Mouse (Mus musculus): ENCODE results near the gene Ceacam16. TPM values are rescaled to one million over a fixed set of nuclear protein-coding genes. Genes with fewer than 3 reads are reported as not detected.

The Ceacam16 gene
- polyA plus RNA-seq, 1 experiment: not detected

DNA sequence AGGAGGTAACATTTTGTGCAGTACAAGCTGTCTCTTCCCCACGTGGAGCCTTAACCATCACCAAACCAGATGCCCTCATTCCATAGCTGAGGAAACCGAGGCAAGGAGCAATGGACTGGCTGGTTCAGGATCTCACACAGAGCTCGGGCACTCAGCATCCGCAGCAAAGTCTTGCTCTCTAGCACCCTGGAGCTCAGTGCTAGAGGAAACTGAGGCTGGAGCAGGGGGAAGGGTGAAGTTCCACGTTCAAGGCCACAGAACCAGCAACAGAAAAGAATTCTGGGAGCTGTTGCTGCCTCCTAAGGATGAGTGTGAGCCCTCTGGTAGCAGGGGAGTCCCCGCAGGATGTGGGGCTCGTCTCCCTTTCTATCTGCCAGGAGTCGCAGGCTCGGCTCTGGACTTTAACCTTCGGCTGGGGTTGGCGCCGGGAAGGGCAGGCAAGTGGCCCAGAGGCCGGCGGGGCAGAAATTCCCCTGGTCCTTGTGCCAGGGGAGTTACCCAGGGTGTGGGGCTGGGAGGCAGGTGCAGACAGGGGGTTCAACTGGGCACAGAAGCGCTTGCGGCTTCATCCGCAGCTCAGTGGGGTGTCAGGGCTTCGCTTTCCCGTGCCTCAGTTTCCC, 18.1 kb downstream of the Ceacam16 start:
- no peak for DNase-seq (ENCODE audit: low read depth)
- TF ChIP-seq POLR2A (IDR thresholded peaks at IDR 0.05; ENCODE audit: borderline replicate concordance, extremely low read depth, insufficient read depth, insufficient read length, poor library complexity, severe bottlenecking) (no peak), CTCF (IDR thresholded peaks at IDR 0.05; ENCODE audit: borderline replicate concordance, extremely low read depth, insufficient read depth, insufficient read length) (no peak)

DNA sequence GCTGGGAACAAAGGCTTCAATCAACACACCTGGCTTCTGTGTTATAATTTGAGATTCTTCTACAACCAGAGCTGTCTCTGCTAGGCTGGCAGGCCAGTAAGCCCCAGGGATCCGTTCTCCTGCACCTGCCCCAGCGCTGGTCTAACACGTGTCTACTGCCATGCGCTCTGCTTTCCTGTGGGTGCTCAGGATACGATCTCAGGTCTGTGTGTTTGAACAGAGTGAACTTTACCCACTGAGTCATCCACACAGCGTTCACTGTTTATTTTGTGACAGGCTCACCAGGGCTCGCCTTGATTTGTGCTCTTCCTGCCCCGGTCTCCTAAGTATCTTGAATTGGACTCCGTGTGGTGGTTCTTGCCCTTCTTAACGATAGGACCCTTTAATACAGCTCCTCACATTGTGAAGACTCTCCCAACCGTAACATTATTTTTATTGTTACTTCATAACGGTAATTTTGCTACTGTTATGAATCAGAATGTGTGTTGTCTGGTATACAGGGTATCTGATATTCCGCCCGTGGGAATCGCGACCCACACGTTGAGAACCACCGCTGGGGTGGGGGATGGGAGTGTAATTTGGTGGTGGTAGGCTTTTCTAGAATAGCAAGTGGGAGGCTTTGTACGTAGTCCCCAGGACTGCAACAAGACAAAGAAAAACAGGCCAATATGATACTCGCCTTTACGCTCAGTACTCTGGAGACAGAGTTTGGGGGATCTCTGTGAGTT, 19.2 kb downstream of the Ceacam16 start:
- no peak for DNase-seq (ENCODE audit: low read depth)
- TF ChIP-seq POLR2A (IDR thresholded peaks at IDR 0.05; ENCODE audit: borderline replicate concordance, extremely low read depth, insufficient read depth, insufficient read length, poor library complexity, severe bottlenecking) (no peak), CTCF (IDR thresholded peaks at IDR 0.05; ENCODE audit: borderline replicate concordance, extremely low read depth, insufficient read depth, insufficient read length) (no peak)

DNA sequence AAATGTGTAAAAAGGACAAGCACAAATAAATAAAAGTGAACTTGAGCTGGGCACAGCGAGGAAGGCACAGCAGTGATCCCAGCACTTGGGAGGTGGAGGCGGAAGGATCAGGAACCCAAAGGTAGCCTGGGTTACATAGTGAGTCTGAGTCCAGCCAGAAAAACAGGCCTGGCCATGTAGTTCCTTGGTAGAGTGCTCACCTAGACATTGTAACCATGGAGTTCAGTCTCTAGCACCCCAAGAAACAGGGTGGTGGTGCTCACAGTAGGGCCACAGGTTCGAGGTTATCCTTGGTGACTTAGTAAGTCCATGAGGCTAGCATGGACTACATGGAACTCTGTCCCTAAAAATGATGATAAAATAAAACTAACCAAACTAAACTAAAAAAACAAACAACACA, 20.2 kb downstream of the Ceacam16 start:
- no peak for DNase-seq (ENCODE audit: low read depth)
- TF ChIP-seq CTCF (IDR thresholded peaks at IDR 0.05; ENCODE audit: borderline replicate concordance, extremely low read depth, insufficient read depth, insufficient read length) (no peak), POLR2A (IDR thresholded peaks at IDR 0.05; ENCODE audit: borderline replicate concordance, extremely low read depth, insufficient read depth, insufficient read length, poor library complexity, severe bottlenecking) (no peak)

DNA sequence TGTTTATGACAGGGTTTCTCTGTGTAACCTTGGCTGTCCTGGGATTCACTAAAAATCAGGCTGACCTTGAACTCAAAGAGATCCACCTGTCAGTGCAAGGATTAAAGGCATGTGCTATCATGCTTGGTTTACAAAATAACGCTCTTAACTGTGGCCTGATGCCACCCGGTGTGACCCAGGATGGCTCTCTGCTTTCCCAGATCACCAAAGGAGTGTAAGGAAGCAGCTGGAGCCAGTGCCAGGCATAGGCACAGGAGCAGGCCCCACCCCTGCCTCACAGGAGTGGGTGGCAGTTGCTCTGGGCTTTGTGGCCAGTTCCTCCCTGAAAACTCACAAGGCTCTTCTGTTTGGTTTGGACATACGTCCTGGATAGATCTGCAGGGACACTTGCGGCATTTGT, 20.7 kb downstream of the Ceacam16 start:
- no peak for TF ChIP-seq POLR2A (IDR thresholded peaks at IDR 0.05; ENCODE audit: borderline replicate concordance, extremely low read depth, insufficient read depth, insufficient read length, poor library complexity, severe bottlenecking)
- no peak for TF ChIP-seq CTCF (IDR thresholded peaks at IDR 0.05; ENCODE audit: borderline replicate concordance, extremely low read depth, insufficient read depth, insufficient read length)
- DNase-seq (ENCODE audit: low read depth): no peak

DNA sequence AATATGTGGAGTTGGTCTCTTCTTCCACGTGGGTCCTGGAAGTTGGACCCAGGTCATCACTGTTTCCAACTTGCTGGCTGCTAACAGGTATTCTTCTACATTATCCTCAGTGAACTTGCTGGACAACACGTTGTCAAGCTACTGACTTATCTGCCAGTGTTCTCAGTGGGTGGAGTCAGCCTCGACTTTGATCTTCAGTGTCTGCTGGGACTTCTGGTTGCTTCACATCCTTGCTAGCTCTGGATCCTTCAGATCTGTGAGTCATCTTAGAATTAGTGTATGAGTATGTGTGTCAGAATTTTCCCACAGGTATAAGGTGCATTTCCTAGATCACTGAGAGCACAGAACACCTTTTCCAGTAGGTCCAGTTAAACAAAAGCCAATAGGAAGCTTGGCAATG, 24.3 kb downstream of the Ceacam16 start:
- TF ChIP-seq POLR2A (IDR thresholded peaks at IDR 0.05; ENCODE audit: borderline replicate concordance, extremely low read depth, insufficient read depth, insufficient read length, poor library complexity, severe bottlenecking): no peak
- no peak for TF ChIP-seq CTCF (IDR thresholded peaks at IDR 0.05; ENCODE audit: borderline replicate concordance, extremely low read depth, insufficient read depth, insufficient read length)
- DNase-seq (ENCODE audit: low read depth): no peak

DNA sequence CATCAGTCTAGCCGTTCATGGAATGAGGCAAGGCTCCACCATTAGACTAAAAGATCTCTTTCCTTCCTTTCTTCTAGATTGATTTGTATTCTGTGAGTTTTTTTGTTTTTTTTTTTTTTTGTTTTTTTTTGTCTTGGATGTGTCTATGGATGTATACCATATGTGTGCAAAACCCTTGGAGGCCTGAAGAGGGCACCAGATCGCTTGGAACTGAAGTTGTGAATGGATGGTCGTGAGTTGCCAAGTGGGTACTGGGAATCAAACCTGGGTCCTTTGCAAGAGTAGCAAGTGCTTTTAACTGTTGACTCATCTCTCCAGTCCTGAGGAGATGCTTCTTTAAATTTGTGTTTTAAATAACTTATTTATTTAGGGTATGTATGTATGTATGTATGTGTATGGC, 27.0 kb downstream of the Ceacam16 start:
- no peak for TF ChIP-seq CTCF (IDR thresholded peaks at IDR 0.05; ENCODE audit: borderline replicate concordance, extremely low read depth, insufficient read depth, insufficient read length)
- TF ChIP-seq POLR2A (IDR thresholded peaks at IDR 0.05; ENCODE audit: borderline replicate concordance, extremely low read depth, insufficient read depth, insufficient read length, poor library complexity, severe bottlenecking): no peak
- DNase-seq (ENCODE audit: low read depth): no peak

DNA sequence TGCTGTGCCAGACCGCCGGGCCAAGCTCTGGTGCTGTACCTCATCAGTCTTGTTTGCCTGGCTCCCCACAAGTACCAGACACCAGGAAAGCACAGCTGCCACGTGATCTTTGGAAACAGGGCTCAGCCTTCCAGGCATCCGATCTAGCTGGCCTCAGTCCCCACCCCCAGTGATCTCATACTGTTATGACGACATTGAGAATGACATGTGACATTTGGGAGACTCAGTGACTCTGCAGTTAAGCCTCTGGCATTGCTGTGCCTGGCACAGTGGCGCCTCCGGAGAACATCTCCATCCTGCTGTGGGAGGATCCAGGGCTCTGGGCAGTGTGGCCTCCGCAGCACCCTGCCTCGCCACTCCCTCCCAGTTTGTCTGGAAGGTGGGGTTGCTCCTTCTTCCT, 29.3 kb downstream of the Ceacam16 start:
- TF ChIP-seq CTCF (IDR thresholded peaks at IDR 0.05; ENCODE audit: borderline replicate concordance, extremely low read depth, insufficient read depth, insufficient read length) (no peak), POLR2A (IDR thresholded peaks at IDR 0.05; ENCODE audit: borderline replicate concordance, extremely low read depth, insufficient read depth, insufficient read length, poor library complexity, severe bottlenecking) (no peak)
- no peak for DNase-seq (ENCODE audit: low read depth)

DNA sequence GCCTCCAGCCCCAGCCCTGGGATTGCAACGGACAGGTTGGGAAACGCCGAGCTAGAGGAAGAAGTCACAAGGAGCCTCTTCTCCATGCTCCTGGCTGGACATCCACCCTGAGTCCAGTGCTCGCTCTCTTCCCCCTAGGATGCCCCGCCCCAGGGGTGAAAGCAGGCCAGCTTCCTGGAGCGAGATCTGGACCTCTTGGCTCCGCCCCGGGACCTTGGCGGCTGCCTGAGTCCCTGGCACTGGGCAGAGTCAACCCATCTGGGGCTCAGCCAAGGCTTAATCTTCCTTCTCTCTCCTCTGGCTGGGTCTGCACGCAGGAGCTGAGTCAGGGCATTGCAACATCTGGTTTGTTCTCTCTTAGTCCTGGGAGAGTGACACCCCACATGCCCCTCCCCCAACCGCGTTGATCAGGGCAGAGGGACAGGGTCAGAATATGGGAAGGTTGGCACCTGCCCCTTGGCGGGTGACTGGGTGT, 30.4 kb downstream of the Ceacam16 start:
- TF ChIP-seq POLR2A (IDR thresholded peaks at IDR 0.05; ENCODE audit: borderline replicate concordance, extremely low read depth, insufficient read depth, insufficient read length, poor library complexity, severe bottlenecking) (no peak), CTCF (IDR thresholded peaks at IDR 0.05; ENCODE audit: borderline replicate concordance, extremely low read depth, insufficient read depth, insufficient read length) (no peak)
- no peak for DNase-seq (ENCODE audit: low read depth)

DNA sequence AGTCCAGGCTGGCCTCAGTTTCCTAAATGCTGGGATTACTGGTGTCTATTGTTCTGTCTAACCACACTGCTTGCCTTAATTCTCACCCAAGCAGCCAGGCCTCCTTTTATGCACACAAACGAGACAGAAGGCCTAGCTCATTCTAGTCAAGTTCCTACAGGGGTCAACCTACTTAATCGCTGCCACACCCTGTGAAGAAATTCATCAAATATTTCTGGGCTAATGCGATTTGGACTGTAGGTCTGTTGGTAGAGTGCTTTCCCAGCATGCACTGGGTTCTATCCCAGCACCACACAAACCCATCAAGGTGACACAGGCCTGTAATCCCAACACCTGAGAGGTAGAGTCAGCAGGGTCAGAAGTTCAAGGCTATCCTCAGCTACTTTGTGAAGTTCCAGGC, 31.4 kb downstream of the Ceacam16 start:
- DNase-seq (ENCODE audit: low read depth): no peak
- TF ChIP-seq POLR2A (IDR thresholded peaks at IDR 0.05; ENCODE audit: borderline replicate concordance, extremely low read depth, insufficient read depth, insufficient read length, poor library complexity, severe bottlenecking) (no peak), CTCF (IDR thresholded peaks at IDR 0.05; ENCODE audit: borderline replicate concordance, extremely low read depth, insufficient read depth, insufficient read length) (no peak)

DNA sequence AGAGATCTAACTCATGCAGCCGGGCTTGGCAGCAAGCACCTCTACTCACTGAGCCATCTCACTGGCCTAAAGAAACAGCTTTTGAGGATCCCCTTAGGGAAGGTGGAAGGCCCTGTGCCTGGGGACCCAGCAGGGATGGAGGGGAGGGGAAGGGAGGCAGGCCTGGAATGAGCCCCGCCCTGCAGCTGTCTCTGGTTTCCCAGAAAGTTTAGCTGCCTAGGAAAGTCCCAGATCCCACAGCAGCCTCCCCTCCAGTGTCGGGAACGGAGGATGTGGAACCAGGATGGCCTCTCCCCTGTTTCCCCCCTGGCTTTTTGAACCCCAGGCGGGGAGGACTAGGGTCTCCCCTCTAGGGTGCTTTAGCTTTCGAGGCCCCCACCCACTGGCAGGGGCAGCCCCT, 34.3 kb downstream of the Ceacam16 start:
- no peak for TF ChIP-seq POLR2A (IDR thresholded peaks at IDR 0.05; ENCODE audit: borderline replicate concordance, extremely low read depth, insufficient read depth, insufficient read length, poor library complexity, severe bottlenecking)
- no peak for TF ChIP-seq CTCF (IDR thresholded peaks at IDR 0.05; ENCODE audit: borderline replicate concordance, extremely low read depth, insufficient read depth, insufficient read length)

DNA sequence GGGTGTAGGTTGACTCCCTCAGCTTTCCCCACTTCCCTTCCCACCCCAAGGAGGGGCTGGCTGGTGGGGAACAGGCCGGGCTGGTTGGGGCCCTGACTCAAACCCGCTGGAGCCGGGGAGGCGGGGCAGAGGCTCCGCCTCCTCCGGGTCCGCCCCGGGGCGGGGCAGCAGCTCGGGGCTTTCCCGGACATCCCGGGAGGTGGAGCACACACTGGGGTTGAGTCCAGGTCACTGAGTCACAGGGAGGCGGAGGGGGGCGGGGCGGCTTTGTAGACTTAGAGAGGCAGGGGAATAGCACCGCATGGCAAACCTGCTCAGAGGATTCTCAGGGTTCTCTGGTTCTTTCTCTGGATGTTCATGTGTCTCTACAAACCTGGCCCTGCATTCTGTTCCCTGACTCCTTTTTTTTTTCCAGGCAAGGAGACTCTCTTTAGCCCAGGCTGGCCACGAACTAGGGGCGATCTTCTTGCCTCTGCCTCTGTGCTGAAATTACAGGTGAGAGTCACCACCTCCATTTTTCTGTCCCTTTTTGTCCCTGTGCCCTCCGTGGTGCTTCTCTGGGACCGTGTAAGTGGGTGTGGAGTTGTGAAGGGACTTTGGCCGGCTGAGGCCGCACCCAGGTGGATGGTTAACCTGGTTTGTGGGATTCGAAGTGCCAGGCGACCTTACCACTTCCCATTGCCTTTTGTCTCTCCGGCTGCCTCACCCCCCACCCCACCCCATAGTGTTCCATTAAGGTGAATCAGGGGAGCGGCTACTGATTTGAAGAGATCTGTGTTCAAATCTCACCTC, 36.7 kb downstream of the Ceacam16 start:
- peak; percentile 37 for DNase-seq (ENCODE audit: low read depth)
- TF ChIP-seq CTCF (IDR thresholded peaks at IDR 0.05; ENCODE audit: borderline replicate concordance, extremely low read depth, insufficient read depth, insufficient read length): no peak
- TF ChIP-seq POLR2A (IDR thresholded peaks at IDR 0.05; ENCODE audit: borderline replicate concordance, extremely low read depth, insufficient read depth, insufficient read length, poor library complexity, severe bottlenecking): no peak

More for the DNA sequence above, 34.3 kb downstream of the Ceacam16 start:
- no peak for DNase-seq (ENCODE audit: low read depth)
